Mouse (Mus musculus) splenic B cell, adult 2 months (primary cell): Measurements from ENCODE around the gene Rcan2.

Experiments
- DNase-seq: peaks from one replicate; pipeline ENCODE4 v3.0.0-alpha.2; 2011; ENCODE audit warnings: low read depth, low spot score
- H3K27me3 ChIP-seq: 2 replicates; pipeline ENCODE4 v1.6.1; 2012; ENCODE audit warnings: mild to moderate bottlenecking, low read length, moderate library complexity, mixed read lengths; ENCODE audit not compliant: control insufficient read depth, poor library complexity, insufficient read depth, severe bottlenecking
- H3K36me3 ChIP-seq: 2 replicates; pipeline ENCODE4 v1.6.1; 2012; ENCODE audit warnings: mild to moderate bottlenecking, low read length, moderate library complexity, mixed read lengths; ENCODE audit not compliant: control insufficient read depth, poor library complexity, insufficient read depth, severe bottlenecking

Rcan2 gene

DNA sequence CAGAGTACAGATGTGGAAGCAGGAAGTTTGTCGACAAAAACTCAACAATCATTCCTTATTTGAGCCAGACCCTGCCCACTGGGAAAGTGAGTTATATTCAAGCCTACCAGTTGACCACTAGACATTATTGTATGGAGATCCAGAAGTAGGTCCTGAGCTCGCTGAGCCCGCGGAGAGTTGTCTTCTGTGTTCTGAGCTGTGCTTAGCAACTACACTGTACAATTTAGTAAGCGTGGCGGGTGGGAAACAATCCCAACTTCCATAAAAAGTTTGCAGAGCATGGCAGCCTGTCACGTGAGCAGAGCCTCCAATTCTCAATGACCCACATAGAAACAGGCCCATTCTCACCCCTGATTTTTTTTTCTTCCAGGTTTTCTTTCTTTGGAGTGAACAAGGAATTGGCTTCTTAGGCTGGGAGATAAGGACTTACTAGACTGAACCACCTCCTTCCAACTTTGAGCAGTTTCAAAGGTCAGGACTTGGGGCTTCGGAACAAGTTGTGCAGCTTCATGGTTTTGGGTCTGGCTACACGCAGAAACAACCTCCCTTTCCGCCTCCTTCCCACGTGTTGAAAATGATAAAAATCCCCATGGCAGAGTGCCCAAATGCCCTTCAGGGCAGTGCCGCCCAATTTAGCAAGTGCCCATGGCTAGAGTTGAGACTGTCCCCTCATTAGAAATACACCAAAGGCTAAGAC is 276.1 kb downstream of the Rcan2 start:
- Histone ChIP-seq H3K36me3 (no peaks in the 10 kb centered on the region), H3K27me3 (no peaks in the 10 kb centered on the region)
- no peak for DNase-seq

DNA sequence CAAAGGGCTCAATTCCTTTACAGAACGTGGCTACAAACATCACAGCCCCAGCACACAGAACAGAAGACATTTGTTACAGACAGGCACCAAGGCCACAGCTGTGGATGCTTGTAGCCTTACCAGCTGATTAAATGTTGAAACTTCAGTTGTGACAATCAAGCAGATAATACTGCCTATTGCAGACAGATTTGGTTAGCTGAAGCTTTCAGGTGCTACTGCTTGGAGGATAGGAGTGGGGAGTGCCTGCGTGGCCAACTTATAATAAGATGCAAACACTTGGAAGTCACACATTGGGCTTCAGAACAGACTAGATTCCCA is 276.7 kb downstream of the Rcan2 start:
- no peak for DNase-seq
- H3K36me3 ChIP-seq: no peaks in the 10 kb centered on the region
- H3K27me3 ChIP-seq: no peaks in the 10 kb centered on the region

DNA sequence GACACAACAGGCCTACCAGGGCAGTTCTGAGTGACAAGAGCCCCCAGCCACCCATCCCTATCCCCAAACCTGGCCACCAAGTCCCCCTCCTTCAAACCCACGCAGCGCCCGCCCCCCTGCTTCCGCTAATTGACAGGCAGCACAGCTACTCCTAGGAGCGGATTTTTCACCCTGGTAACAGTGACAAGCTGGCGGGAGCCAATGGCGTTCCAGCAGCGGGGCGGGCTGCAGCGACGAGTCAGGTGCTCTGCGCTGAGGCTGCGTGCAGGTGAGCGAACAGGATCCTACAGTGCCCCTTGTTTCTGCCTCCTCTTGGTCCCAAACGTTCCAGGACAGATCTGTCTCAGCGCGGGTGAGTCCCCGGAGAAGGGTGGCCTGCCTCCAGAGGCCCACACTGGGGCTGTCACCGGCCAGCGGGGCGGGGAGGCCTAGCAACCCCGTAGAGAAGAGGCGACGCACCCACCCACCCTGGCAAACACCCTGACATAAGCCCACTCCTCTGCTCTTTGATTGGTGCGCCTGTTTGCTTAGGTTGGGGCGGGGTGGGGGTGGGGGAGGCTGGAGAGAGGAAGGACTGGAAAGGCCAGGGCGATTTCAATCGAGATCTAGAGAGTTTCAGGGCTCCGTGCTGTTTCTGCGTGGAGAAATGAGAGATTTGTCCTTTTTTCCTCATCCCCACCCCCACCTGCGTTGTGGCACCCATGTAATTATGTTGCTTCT is 277.6 kb downstream of the Rcan2 start, which contains the start of gene Enpp5:
TSS of gene Enpp5 (plus strand) at position 183 of the 720 bp plus-strand sequence.
- Histone ChIP-seq H3K27me3 (no peaks in the 10 kb centered on the region), H3K36me3 (no peaks in the 10 kb centered on the region)
- DNase-seq: peak; percentile 58

DNA sequence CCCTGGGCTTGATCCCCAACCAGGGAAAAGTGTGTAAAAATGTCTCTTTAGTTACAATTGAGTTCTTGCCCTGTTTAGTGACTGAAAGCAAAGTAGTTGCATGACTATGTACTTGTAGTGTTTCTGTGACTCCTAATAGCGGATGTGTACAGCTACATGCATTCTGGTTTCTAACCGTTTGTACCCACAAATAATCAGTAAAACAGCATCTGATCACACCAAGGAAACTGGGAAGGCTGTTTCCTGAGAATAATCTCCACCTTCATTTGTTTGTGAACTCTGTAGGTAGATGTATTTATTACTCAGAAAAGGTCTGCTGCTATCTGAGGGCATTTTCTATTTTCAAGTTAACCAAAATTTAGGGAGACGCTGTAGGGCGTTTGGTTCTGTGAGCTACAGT is 282.0 kb downstream of the Rcan2 start:
- Histone ChIP-seq H3K27me3 (no peaks in the 10 kb centered on the region; the same call in 1 of the 2 replicates), H3K36me3 (no peaks in the 10 kb centered on the region)
- DNase-seq: no peak

DNA sequence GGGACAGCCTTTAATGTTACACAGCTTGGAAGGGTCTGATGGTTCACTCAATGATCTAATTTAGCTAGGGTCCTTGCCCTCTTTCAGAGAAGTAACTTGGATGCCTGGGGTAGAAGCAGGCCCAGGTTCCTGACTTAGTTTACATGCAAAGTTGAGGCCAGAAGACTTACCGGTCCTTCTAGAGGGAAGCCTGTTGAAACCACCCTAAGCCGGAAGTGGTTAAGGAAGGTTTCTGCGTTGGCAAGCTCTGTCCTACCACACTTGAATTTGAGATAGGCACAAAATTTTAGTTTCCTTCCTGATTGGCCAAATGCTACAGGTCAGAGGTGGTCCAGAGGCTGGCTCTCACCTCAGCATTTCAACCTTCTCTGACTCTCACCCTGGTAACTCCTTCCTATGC is 287.1 kb downstream of the Rcan2 start:
- no peaks in the 10 kb centered on the region for H3K36me3 ChIP-seq
- no peak for DNase-seq
- no peaks in the 10 kb centered on the region; the same call in 1 of the 2 replicates for H3K27me3 ChIP-seq
